Mouse (Mus musculus) neural tube, embryonic 14.5 days (tissue): ENCODE results near the gene Pik3ap1. TPM values are rescaled to one million over a fixed set of nuclear protein-coding genes. Genes with fewer than 3 reads are reported as not detected.

ENCODE experiments used
- ATAC-seq: fragments of 200-750 bp; cut with Nextera tagmentation; 2 replicates; pipeline ENCODE4 v1.8.0; 2017; ENCODE audit warnings: low read depth, mild to moderate bottlenecking, moderate TSS enrichment, moderate library complexity
- H3K27ac ChIP-seq: fragments of 300-500 bp; sonication (generic); 2 replicates; pipeline ENCODE4 v1.5.1; 2014; ENCODE audit warnings: low read depth, mild to moderate bottlenecking, control low read depth, low read length, moderate library complexity, mixed read lengths
- H3K27me3 ChIP-seq: fragments of 300-500 bp; sonication (generic); 2 replicates; pipeline ENCODE4 v1.6.1; 2014; ENCODE audit warnings: low read length; ENCODE audit not compliant: control insufficient read depth, insufficient read depth
- H3K36me3 ChIP-seq: fragments of 300-500 bp; sonication (generic); 2 replicates; pipeline ENCODE4 v1.6.1; 2014; ENCODE audit warnings: low read length, mixed read lengths; ENCODE audit not compliant: control insufficient read depth, insufficient read depth
- H3K4me1 ChIP-seq: fragments of 300-500 bp; sonication (generic); 2 replicates; pipeline ENCODE4 v1.6.1; 2014; ENCODE audit warnings: low read length; ENCODE audit not compliant: control insufficient read depth, insufficient read depth
- H3K4me2 ChIP-seq: fragments of 300-500 bp; sonication (generic); 2 replicates; pipeline ENCODE4 v1.6.1; 2014; ENCODE audit warnings: mild to moderate bottlenecking, low read depth, low read length, control low read depth
- H3K4me3 ChIP-seq: fragments of 300-500 bp; sonication (generic); 2 replicates; pipeline ENCODE4 v1.5.1; 2014; ENCODE audit warnings: low read depth, low read length, control low read depth, mixed read lengths
- H3K9ac ChIP-seq: fragments of 300-500 bp; sonication (generic); replicated peaks from 2 replicates; pipeline ENCODE4 v1.6.1; 2014; ENCODE audit warnings: low read depth, mild to moderate bottlenecking, control low read depth, low read length, mixed read lengths
- H3K9me3 ChIP-seq: fragments of 300-500 bp; sonication (generic); 2 replicates; pipeline ENCODE4 v1.6.1; 2016; ENCODE audit warnings: low read length; ENCODE audit not compliant: control insufficient read depth
- WGBS: fragments of 180-500 bp; shearing (Covaris S2); extraction: QIAGEN DNeasy Blood & Tissue Kit; methylation state at CpG from one replicate; pipeline ENCODE4 v1.1.7; 2014; 5-methylcytosine and 5-hydroxymethylcytosine counted together
- polyA plus RNA-seq: library from polyadenylated mRNA; unstranded; fragments of >200 nt; fragmentation: Nextera tagmentation; extraction: Ambion mirVana; gene quantifications from 2 replicates; pipeline ENCODE4 v1.2.1, GENCODE M21; 2014

Pik3ap1 gene
- polyA plus RNA-seq, 1 experiment from 2014 or later = 0.88 TPM

- Histone ChIP-seq H3K9ac (no peak overlapping the region), H3K27ac (no peak overlapping the region), H3K27me3 (no peaks in the 10 kb centered on the region), H3K4me3 (no peak overlapping the region), H3K4me1 (no peaks in the 10 kb centered on the region), H3K36me3 (no peaks in the 10 kb centered on the region), H3K4me2 (no peak overlapping the region), H3K9me3 (no peaks in the 10 kb centered on the region)
- no peak for ATAC-seq
- WGBS = 97% methylated on average over 5 of the region's 5 CpGs
These were observed 10.2 kb downstream of the Pik3ap1 start for GRCm38 (mm10) chr19:41374658-41375057.

GRCm38 (mm10) chr19:41372322-41372721 is 12.6 kb downstream of the Pik3ap1 start:
- WGBS = 91% methylated on average over 4 of the region's 4 CpGs
- no peak for ATAC-seq
- Histone ChIP-seq H3K9me3 (no peaks in the 10 kb centered on the region), H3K4me1 (no peaks in the 10 kb centered on the region), H3K27me3 (no peaks in the 10 kb centered on the region), H3K9ac (no peak overlapping the region), H3K4me3 (no peak overlapping the region), H3K4me2 (no peak overlapping the region), H3K27ac (no peak overlapping the region), H3K36me3 (no peaks in the 10 kb centered on the region)

- Histone ChIP-seq H3K9me3 (no peaks in the 10 kb centered on the region), H3K4me3 (no peak overlapping the region), H3K4me2 (no peak overlapping the region), H3K36me3 (no peaks in the 10 kb centered on the region), H3K4me1 (no peaks in the 10 kb centered on the region), H3K27ac (no peak overlapping the region), H3K9ac (no peak overlapping the region), H3K27me3 (no peaks in the 10 kb centered on the region)
- WGBS = 79% methylated on average over 4 of the region's 4 CpGs
- no peak for ATAC-seq
These were observed 13.5 kb downstream of the Pik3ap1 start for GRCm38 (mm10) chr19:41371373-41371772.

- H3K36me3 ChIP-seq = no peaks in the 10 kb centered on the region
- no peaks in the 10 kb centered on the region for H3K9me3 ChIP-seq
- 86% methylated on average over 11 of the region's 11 CpGs for WGBS
- H3K4me1 ChIP-seq = no peaks in the 10 kb centered on the region
- H3K4me2 ChIP-seq = no peak overlapping the region
- no peak overlapping the region for H3K4me3 ChIP-seq
- H3K27ac ChIP-seq = no peak overlapping the region
- H3K9ac ChIP-seq = no peak overlapping the region
- H3K27me3 ChIP-seq = no peaks in the 10 kb centered on the region
- ATAC-seq = no peak
These were observed 15.1 kb downstream of the Pik3ap1 start for GRCm38 (mm10) chr19:41369557-41370460.

GRCm38 (mm10) chr19:41366854-41367517 is 17.9 kb downstream of the Pik3ap1 start:
- WGBS = 91% methylated on average over 9 of the region's 9 CpGs
- ATAC-seq = no peak
- Histone ChIP-seq H3K4me2 (no peak overlapping the region), H3K27ac (no peak overlapping the region), H3K9me3 (no peaks in the 10 kb centered on the region), H3K9ac (no peak overlapping the region), H3K27me3 (no peaks in the 10 kb centered on the region), H3K4me3 (no peak overlapping the region), H3K36me3 (no peaks in the 10 kb centered on the region), H3K4me1 (no peaks in the 10 kb centered on the region)

GRCm38 (mm10) chr19:41366192-41366853 is 18.6 kb downstream of the Pik3ap1 start:
- Histone ChIP-seq H3K9ac (no peak overlapping the region), H3K27ac (no peak overlapping the region), H3K36me3 (no peaks in the 10 kb centered on the region), H3K4me1 (no peaks in the 10 kb centered on the region), H3K4me3 (no peak overlapping the region), H3K4me2 (no peak overlapping the region), H3K27me3 (no peaks in the 10 kb centered on the region), H3K9me3 (no peaks in the 10 kb centered on the region)
- no peak for ATAC-seq
- 91% methylated on average over 16 of the region's 16 CpGs for WGBS

GRCm38 (mm10) chr19:41365570-41365969 is 19.3 kb downstream of the Pik3ap1 start:
- Histone ChIP-seq H3K4me3 (no peak overlapping the region), H3K4me1 (no peaks in the 10 kb centered on the region), H3K9me3 (no peaks in the 10 kb centered on the region), H3K9ac (no peak overlapping the region), H3K27me3 (no peaks in the 10 kb centered on the region), H3K4me2 (no peak overlapping the region), H3K36me3 (no peaks in the 10 kb centered on the region), H3K27ac (no peak overlapping the region)
- ATAC-seq = no peak
- WGBS = 90% methylated on average over 5 of the region's 5 CpGs

GRCm38 (mm10) chr19:41364509-41364908 is 20.4 kb downstream of the Pik3ap1 start:
- no peak for ATAC-seq
- no peak overlapping the region for H3K4me2 ChIP-seq
- no peak overlapping the region for H3K27ac ChIP-seq
- no peaks in the 10 kb centered on the region for H3K9me3 ChIP-seq
- 85% methylated on average over 3 of the region's 3 CpGs for WGBS
- H3K9ac ChIP-seq = no peak overlapping the region
- H3K4me1 ChIP-seq = no peaks in the 10 kb centered on the region
- no peak overlapping the region for H3K4me3 ChIP-seq
- no peaks in the 10 kb centered on the region for H3K36me3 ChIP-seq
- no peaks in the 10 kb centered on the region for H3K27me3 ChIP-seq

- Histone ChIP-seq H3K4me1 (no peaks in the 10 kb centered on the region), H3K36me3 (no peaks in the 10 kb centered on the region), H3K9me3 (no peaks in the 10 kb centered on the region), H3K27ac (no peak overlapping the region), H3K9ac (no peak overlapping the region), H3K4me3 (no peak overlapping the region), H3K27me3 (no peaks in the 10 kb centered on the region), H3K4me2 (no peak overlapping the region)
- no peak for ATAC-seq
- 90% methylated on average over 2 of the region's 2 CpGs for WGBS
These were observed 21.9 kb downstream of the Pik3ap1 start for GRCm38 (mm10) chr19:41362963-41363362.
